Mouse (Mus musculus): Measurements from ENCODE around the gene Cidec. TPM values are rescaled to one million over a fixed set of nuclear protein-coding genes. Genes with fewer than 3 reads are reported as not detected.

Gene Cidec
- polyA plus RNA-seq, 1 experiment from 2014 or later, result not detected

GRCm38 (mm10) chr6:113442087-113442441 is 6.5 kb upstream of the Cidec start:
- Histone ChIP-seq H3K27me3 (replicated peaks; ENCODE audit: low read depth, poor library complexity, severe bottlenecking) (no peaks in the 10 kb centered on the region), H3K4me3 (peak overlapping the region; percentile 98), H3K36me3 (replicated peaks) (peaks cover 23% of the 10 kb centered on the region), H3K9me3 (no peaks in the 10 kb centered on the region), H3K27ac (replicated peaks) (peak overlapping the region; percentile 92), H3K4me1 (peaks cover 13% of the 10 kb centered on the region)
- 44% methylated on average over 9 of the region's 9 CpGs for WGBS
- DNase-seq (ENCODE audit: low spot score), result no peak

- H3K4me1 ChIP-seq, result peaks cover 13% of the 10 kb centered on the region
- H3K36me3 ChIP-seq (replicated peaks), result peaks cover 15% of the 10 kb centered on the region
- no peaks in the 10 kb centered on the region for H3K27me3 ChIP-seq (replicated peaks; ENCODE audit: low read depth, poor library complexity, severe bottlenecking)
- no peak overlapping the region for H3K27ac ChIP-seq (replicated peaks)
- 55% methylated on average over 7 of the region's 7 CpGs for WGBS
- H3K4me3 ChIP-seq, result no peak overlapping the region
- H3K9me3 ChIP-seq, result no peaks in the 10 kb centered on the region
- DNase-seq (ENCODE audit: low spot score), result peak; percentile 80
Measured at GRCm38 (mm10) chr6:113441147-113441680, 5.7 kb upstream of the Cidec start.

GRCm38 (mm10) chr6:113440686-113441085 is 5.1 kb upstream of the Cidec start:
- Histone ChIP-seq H3K4me3 (no peak overlapping the region), H3K27ac (replicated peaks) (no peak overlapping the region), H3K4me1 (peaks cover 13% of the 10 kb centered on the region), H3K9me3 (no peaks in the 10 kb centered on the region), H3K36me3 (replicated peaks) (peaks cover 9% of the 10 kb centered on the region), H3K27me3 (replicated peaks; ENCODE audit: low read depth, poor library complexity, severe bottlenecking) (no peaks in the 10 kb centered on the region)
- 84% methylated on average over 3 of the region's 3 CpGs for WGBS
- DNase-seq (ENCODE audit: low spot score), result no peak

- no peak for DNase-seq (ENCODE audit: low spot score)
- peaks cover 13% of the 10 kb centered on the region for H3K4me1 ChIP-seq
- no peak overlapping the region for H3K27ac ChIP-seq (replicated peaks)
- 0 out of 2 replicates have a peak, but pooled peaks cover 8% of the 10 kb centered on the region for H3K27me3 ChIP-seq (replicated peaks; ENCODE audit: low read depth, poor library complexity, severe bottlenecking)
- H3K4me3 ChIP-seq, result no peak overlapping the region
- H3K36me3 ChIP-seq (replicated peaks), result no peaks in the 10 kb centered on the region
- no peaks in the 10 kb centered on the region for H3K9me3 ChIP-seq
- WGBS, result 65% methylated on average over 12 of the region's 12 CpGs
Measured at GRCm38 (mm10) chr6:113438721-113439430, 3.3 kb upstream of the Cidec start.

- H3K36me3 ChIP-seq (replicated peaks), result no peaks in the 10 kb centered on the region
- H3K4me1 ChIP-seq, result 0 out of 2 replicates have a peak, but pooled peaks cover 3% of the 10 kb centered on the region
- 81% methylated on average over 12 of the region's 12 CpGs for WGBS
- H3K4me3 ChIP-seq, result no peak overlapping the region
- no peak for DNase-seq (ENCODE audit: low spot score)
- H3K9me3 ChIP-seq, result no peaks in the 10 kb centered on the region
- H3K27ac ChIP-seq (replicated peaks), result no peak overlapping the region
- H3K27me3 ChIP-seq (replicated peaks; ENCODE audit: low read depth, poor library complexity, severe bottlenecking), result 0 out of 2 replicates have a peak, but pooled peaks cover 8% of the 10 kb centered on the region
Measured at GRCm38 (mm10) chr6:113437135-113437534, 1.6 kb upstream of the Cidec start.

- WGBS, result 72% methylated on average over 7 of the region's 7 CpGs
- no peak for DNase-seq (ENCODE audit: low spot score)
- no peak overlapping the region for H3K27ac ChIP-seq (replicated peaks)
- 0 out of 2 replicates have a peak, but pooled peaks cover 8% of the 10 kb centered on the region for H3K27me3 ChIP-seq (replicated peaks; ENCODE audit: low read depth, poor library complexity, severe bottlenecking)
- no peaks in the 10 kb centered on the region for H3K36me3 ChIP-seq (replicated peaks)
- H3K4me1 ChIP-seq, result 0 out of 2 replicates have a peak, but pooled peaks cover 2% of the 10 kb centered on the region
- H3K4me3 ChIP-seq, result no peak overlapping the region
- H3K9me3 ChIP-seq, result no peaks in the 10 kb centered on the region
Measured at GRCm38 (mm10) chr6:113434691-113435090, 869 bp downstream of the Cidec start.

- no peak for DNase-seq (ENCODE audit: low spot score)
- Histone ChIP-seq H3K27me3 (replicated peaks; ENCODE audit: low read depth, poor library complexity, severe bottlenecking) (0 out of 2 replicates have a peak, but pooled peaks cover 8% of the 10 kb centered on the region), H3K4me1 (0 out of 2 replicates have a peak, but pooled peaks cover 2% of the 10 kb centered on the region), H3K27ac (replicated peaks) (no peak overlapping the region), H3K36me3 (replicated peaks) (no peaks in the 10 kb centered on the region), H3K4me3 (no peak overlapping the region), H3K9me3 (no peaks in the 10 kb centered on the region)
- WGBS, result 84% methylated on average over 3 of the region's 3 CpGs
Measured at GRCm38 (mm10) chr6:113433661-113434060, 1.9 kb downstream of the Cidec start.

GRCm38 (mm10) chr6:113431801-113432200 is 3.8 kb downstream of the Cidec start:
- no peak overlapping the region for H3K27ac ChIP-seq (replicated peaks)
- WGBS, result 66% methylated on average over 3 of the region's 3 CpGs
- no peak overlapping the region for H3K4me3 ChIP-seq
- 0 out of 2 replicates have a peak, but pooled peaks cover 8% of the 10 kb centered on the region for H3K27me3 ChIP-seq (replicated peaks; ENCODE audit: low read depth, poor library complexity, severe bottlenecking)
- 0 out of 2 replicates have a peak, but pooled peaks cover 2% of the 10 kb centered on the region for H3K4me1 ChIP-seq
- DNase-seq (ENCODE audit: low spot score), result no peak
- no peaks in the 10 kb centered on the region for H3K9me3 ChIP-seq
- H3K36me3 ChIP-seq (replicated peaks), result no peaks in the 10 kb centered on the region

GRCm38 (mm10) chr6:113430846-113431245 is 4.7 kb downstream of the Cidec start:
- DNase-seq (ENCODE audit: low spot score), result no peak
- Histone ChIP-seq H3K4me3 (no peak overlapping the region), H3K27ac (replicated peaks) (no peak overlapping the region), H3K9me3 (no peaks in the 10 kb centered on the region), H3K4me1 (0 out of 2 replicates have a peak, but pooled peaks cover 2% of the 10 kb centered on the region), H3K27me3 (replicated peaks; ENCODE audit: low read depth, poor library complexity, severe bottlenecking) (0 out of 2 replicates have a peak, but pooled peaks cover 8% of the 10 kb centered on the region), H3K36me3 (replicated peaks) (no peaks in the 10 kb centered on the region)
- 70% methylated on average over 3 of the region's 3 CpGs for WGBS

- Histone ChIP-seq H3K27me3 (replicated peaks; ENCODE audit: low read depth, poor library complexity, severe bottlenecking) (0 out of 2 replicates have a peak, but pooled peaks cover 8% of the 10 kb centered on the region), H3K36me3 (replicated peaks) (no peaks in the 10 kb centered on the region), H3K9me3 (no peaks in the 10 kb centered on the region), H3K4me1 (0 out of 2 replicates have a peak, but pooled peaks cover 2% of the 10 kb centered on the region), H3K27ac (replicated peaks) (no peak overlapping the region), H3K4me3 (no peak overlapping the region)
- 80% methylated on average over 3 of the region's 3 CpGs for WGBS
- no peak for DNase-seq (ENCODE audit: low spot score)
Measured at GRCm38 (mm10) chr6:113429965-113430364, 5.6 kb downstream of the Cidec start.

GRCm38 (mm10) chr6:113428006-113428405 is 7.6 kb downstream of the Cidec start:
- WGBS, result 91% methylated on average over 16 of the region's 16 CpGs
- DNase-seq (ENCODE audit: low spot score), result no peak
- Histone ChIP-seq H3K4me1 (0 out of 2 replicates have a peak, but pooled peaks cover 2% of the 10 kb centered on the region), H3K27ac (replicated peaks) (no peak overlapping the region), H3K27me3 (replicated peaks; ENCODE audit: low read depth, poor library complexity, severe bottlenecking) (no peaks in the 10 kb centered on the region), H3K9me3 (no peaks in the 10 kb centered on the region), H3K36me3 (replicated peaks) (no peaks in the 10 kb centered on the region), H3K4me3 (no peak overlapping the region)

- H3K9me3 ChIP-seq, result no peaks in the 10 kb centered on the region
- H3K4me1 ChIP-seq, result 0 out of 2 replicates have a peak, but pooled peaks cover 2% of the 10 kb centered on the region
- H3K27me3 ChIP-seq (replicated peaks; ENCODE audit: low read depth, poor library complexity, severe bottlenecking), result no peaks in the 10 kb centered on the region
- no peak overlapping the region for H3K27ac ChIP-seq (replicated peaks)
- DNase-seq (ENCODE audit: low spot score), result peak; percentile 59
- H3K36me3 ChIP-seq (replicated peaks), result no peaks in the 10 kb centered on the region
- 61% methylated on average over 3 of the region's 3 CpGs for WGBS
- H3K4me3 ChIP-seq, result no peak overlapping the region
Measured at GRCm38 (mm10) chr6:113427397-113427796, 8.2 kb downstream of the Cidec start.

GRCm38 (mm10) chr6:113426696-113427095 is 8.9 kb downstream of the Cidec start:
- no peaks in the 10 kb centered on the region for H3K9me3 ChIP-seq
- no peaks in the 10 kb centered on the region for H3K36me3 ChIP-seq (replicated peaks)
- no peak for DNase-seq (ENCODE audit: low spot score)
- no peaks in the 10 kb centered on the region for H3K27me3 ChIP-seq (replicated peaks; ENCODE audit: low read depth, poor library complexity, severe bottlenecking)
- H3K4me1 ChIP-seq, result no peaks in the 10 kb centered on the region
- H3K27ac ChIP-seq (replicated peaks), result no peak overlapping the region
- H3K4me3 ChIP-seq, result no peak overlapping the region
- WGBS, result 90% methylated on average over 4 of the region's 4 CpGs
